20 mouse cellular contexts compared by ENCODE assay signal in genomic region chr13:98631105-98631838, GRCm38 (mm10). TPM values are rescaled to one million over a fixed set of nuclear protein-coding genes. Genes with fewer than 3 reads are reported as not detected.
DNase-seq lines count a peak whose midpoint lies in the region; ATAC-seq and TF ChIP-seq lines count a peak whose summit lies in the region.
"Had no signal": no experiment of that assay in that cellular context is flagged by ENCODE, and none has a peak within 500 bp of the region (broad histone marks: within the 10 kb centered on the region; RNA-seq: fewer than 3 reads in every experiment).

No protein-coding gene starts in this region.

- no peak overlapping the region for H3K4me2 ChIP-seq in kidney, postnatal 0 days (ENCODE audit: low read length)
- no peak overlapping the region for H3K4me2 ChIP-seq in intestine, postnatal 0 days (replicated peaks; ENCODE audit: low read depth)
- H3K4me2 ChIP-seq: forebrain, embryonic 13.5 days; heart, embryonic 13.5 days; limb, embryonic 15.5 days; liver, embryonic 15.5 days had no signal

- no peak for TF ChIP-seq POLR2A in ES-Bruce4 (IDR thresholded peaks at IDR 0.05; ENCODE audit: insufficient read depth, low read length)

- TF ChIP-seq CTCF in kidney, postnatal 0 days (IDR thresholded peaks at IDR 0.05; ENCODE audit: low read depth) = no peak
- no peak for TF ChIP-seq CTCF in ES-Bruce4 (IDR thresholded peaks at IDR 0.05; ENCODE audit: low read depth, low read length)
- no peak for TF ChIP-seq CTCF in intestine, postnatal 0 days (IDR thresholded peaks at IDR 0.05; ENCODE audit: low read depth)

- WGBS in heart, embryonic 10.5 days = 44% methylated on average over 20 of the region's 20 CpGs
- WGBS in kidney, postnatal 0 days = 39% methylated on average over 20 of the region's 20 CpGs
- 66% methylated on average over 20 of the region's 20 CpGs for WGBS in intestine, postnatal 0 days

- DNase-seq in heart, embryonic 10.5 days (ENCODE audit: low spot score) = no peak
- DNase-seq in heart, postnatal 36 days = no peak
- peak; percentile 15 for DNase-seq in kidney, postnatal 0 days (ENCODE audit: low spot score)
- DNase-seq in kidney, adult 9 months = no peak
- peak; percentile 28 to 55 for DNase-seq in kidney, postnatal 25 days
- DNase-seq in retina, embryonic 14.5 days (ENCODE audit: low spot score) = no peak
- DNase-seq: adrenal gland, postnatal 25 days; cerebellum, adult 11 months; cerebellum, postnatal 10 days; heart, postnatal 4 days; thymus, adult 2 months had no signal

- no peak overlapping the region for H3K9ac ChIP-seq in kidney, postnatal 0 days (ENCODE audit: low read depth, low read length)
- H3K9ac ChIP-seq in ES-Bruce4 (ENCODE audit: low read depth, poor library complexity, severe bottlenecking) = 0 out of 2 replicates have a peak overlapping the region, but pooled peaks have one; percentile 21
- H3K9ac ChIP-seq in intestine, postnatal 0 days (ENCODE audit: low read depth, low read length) = no peak overlapping the region
- H3K9ac ChIP-seq: forebrain, embryonic 13.5 days; heart, embryonic 13.5 days; limb, embryonic 15.5 days; liver, embryonic 15.5 days had no signal

- no peaks in the 10 kb centered on the region for H3K36me3 ChIP-seq in heart, embryonic 10.5 days
- no peaks in the 10 kb centered on the region for H3K36me3 ChIP-seq in kidney, postnatal 0 days (ENCODE audit: insufficient read depth, low read length)
- H3K36me3 ChIP-seq in ES-Bruce4 (ENCODE audit: control insufficient read depth, insufficient read depth, low read length, poor library complexity, severe bottlenecking) = no peaks in the 10 kb centered on the region
- no peaks in the 10 kb centered on the region; the same call in 1 of the 2 replicates for H3K36me3 ChIP-seq in intestine, postnatal 0 days (ENCODE audit: control insufficient read depth, insufficient read depth)
- H3K36me3 ChIP-seq: heart, embryonic 13.5 days; limb, embryonic 15.5 days; liver, embryonic 15.5 days had no signal

- H3K27ac ChIP-seq in heart, embryonic 10.5 days = peak overlapping the region; percentile 44
- 0 out of 2 replicates have a peak overlapping the region, but pooled peaks have one; percentile 34 for H3K27ac ChIP-seq in kidney, postnatal 0 days
- H3K27ac ChIP-seq in ES-Bruce4 (ENCODE audit: insufficient read depth, low read length) = no peak overlapping the region
- no peak overlapping the region for H3K27ac ChIP-seq in intestine, postnatal 0 days (ENCODE audit: low read depth, low read length)
- H3K27ac ChIP-seq: forebrain, embryonic 13.5 days; heart, embryonic 13.5 days; limb, embryonic 15.5 days; liver, embryonic 15.5 days had no signal

- H3K9me3 ChIP-seq in heart, embryonic 10.5 days = no peaks in the 10 kb centered on the region
- no peaks in the 10 kb centered on the region for H3K9me3 ChIP-seq in kidney, postnatal 0 days (replicated peaks; ENCODE audit: low read length)
- H3K9me3 ChIP-seq in ES-Bruce4 (replicated peaks; ENCODE audit: control insufficient read depth, insufficient read depth, low read length, poor library complexity, severe bottlenecking) = no peaks in the 10 kb centered on the region
- H3K9me3 ChIP-seq in intestine, postnatal 0 days (ENCODE audit: control insufficient read depth) = no peaks in the 10 kb centered on the region
- H3K9me3 ChIP-seq: forebrain, embryonic 13.5 days; heart, embryonic 13.5 days; limb, embryonic 15.5 days; liver, embryonic 15.5 days had no signal

- H3K27me3 ChIP-seq in heart, embryonic 10.5 days (ENCODE audit: insufficient read depth, poor library complexity, severe bottlenecking) = peaks cover 8% of the 10 kb centered on the region
- no peaks in the 10 kb centered on the region for H3K27me3 ChIP-seq in kidney, postnatal 0 days (ENCODE audit: insufficient read depth, low read length)
- no peaks in the 10 kb centered on the region for H3K27me3 ChIP-seq in ES-Bruce4 (ENCODE audit: control insufficient read depth, insufficient read depth, low read length, poor library complexity, severe bottlenecking)
- no peaks in the 10 kb centered on the region for H3K27me3 ChIP-seq in intestine, postnatal 0 days (replicated peaks; ENCODE audit: control insufficient read depth, insufficient read depth, low read length)
- H3K27me3 ChIP-seq: forebrain, embryonic 13.5 days; limb, embryonic 15.5 days had no signal

- TF ChIP-seq EP300 in ES-Bruce4 (IDR thresholded peaks at IDR 0.05; ENCODE audit: insufficient read depth, low read depth, low read length) = no peak

- ATAC-seq in kidney, postnatal 0 days (replicated peaks; ENCODE audit: low FRiP score, low read depth) = no peak
- ATAC-seq in intestine, postnatal 0 days = no peak
- ATAC-seq: forebrain, embryonic 13.5 days had no signal

- intact Hi-C loops in heart, postnatal 36 days (cut with DNase I) = no loop called here

- H3K4me3 ChIP-seq in heart, embryonic 10.5 days = no peak overlapping the region
- H3K4me3 ChIP-seq in kidney, postnatal 0 days (replicated peaks; ENCODE audit: low read depth, low read length) = no peak overlapping the region
- H3K4me3 ChIP-seq in ES-Bruce4 (ENCODE audit: low read depth, low read length) = peak overlapping the region; percentile 28
- H3K4me3 ChIP-seq in intestine, postnatal 0 days (ENCODE audit: low read depth, low read length) = no peak overlapping the region
- H3K4me3 ChIP-seq: forebrain, embryonic 13.5 days; heart, embryonic 13.5 days; limb, embryonic 15.5 days; liver, embryonic 15.5 days had no signal

- peaks cover 40% of the 10 kb centered on the region for H3K4me1 ChIP-seq in heart, embryonic 10.5 days
- H3K4me1 ChIP-seq in kidney, postnatal 0 days (replicated peaks; ENCODE audit: insufficient read depth, low read length) = no peaks in the 10 kb centered on the region
- no peaks in the 10 kb centered on the region for H3K4me1 ChIP-seq in ES-Bruce4 (ENCODE audit: control insufficient read depth, insufficient read depth, low read length)
- no peaks in the 10 kb centered on the region for H3K4me1 ChIP-seq in intestine, postnatal 0 days (replicated peaks; ENCODE audit: control insufficient read depth, insufficient read depth, low read length)
- H3K4me1 ChIP-seq: forebrain, embryonic 13.5 days; liver, embryonic 15.5 days had no signal

RNA-seq across cellular contexts. Expression of gene Tmem174, which starts 5.9 kb away (rescaled TPM):
- polyA plus RNA-seq in heart, embryonic 10.5 days (2016; fragmentation: Nextera tagmentation; extraction: Ambion mirVana) = 0.05 TPM in 1 of 2 replicates, not detected in the other
- not detected for total RNA-seq in heart, postnatal 36 days (2021)
- 102 and 105 TPM in 2 replicates for polyA plus RNA-seq in kidney, postnatal 0 days (2015; fragmentation: Nextera tagmentation; extraction: Ambion mirVana)
- polyA plus RNA-seq in ES-Bruce4 (2011; ENCODE audit: insufficient read depth, insufficient read length, low read depth, missing spikeins) = not detected in 2 replicates
- polyA plus RNA-seq in intestine, postnatal 0 days (2015; fragmentation: Nextera tagmentation; extraction: Ambion mirVana) = 0.21 and 0.34 TPM in 2 replicates
- total RNA-seq: adrenal gland, postnatal 25 days; gastrocnemius, adult 8-10 months; granulocyte monocyte progenitor cell, adult 5-6 weeks; heart, postnatal 4 days; layer of hippocampus, postnatal 14 days had no signal
- polyA plus RNA-seq: forebrain, embryonic 13.5 days; heart, embryonic 13.5 days; limb, embryonic 15.5 days; liver, embryonic 15.5 days had no signal

Comparison
In these comparisons a context has a peak if more than half of its experiments do, and no peak if none do; other contexts are left out.
1. DNase-seq: peak in kidney, postnatal 0 days (single experiment) and kidney, postnatal 25 days (2 of 2); none in heart, embryonic 10.5 days (single experiment), heart, postnatal 36 days (0 of 2), kidney, adult 9 months (single experiment) and retina, embryonic 14.5 days (single experiment).
2. H3K27ac ChIP-seq: peak in heart, embryonic 10.5 days (single experiment) and kidney, postnatal 0 days (single experiment); none in ES-Bruce4 (single experiment) and intestine, postnatal 0 days (single experiment).
3. RNA of gene Tmem174, which starts 5.9 kb away (polyA plus RNA-seq): 102 to 105 TPM in kidney, postnatal 0 days; 0.21 to 0.34 TPM in intestine, postnatal 0 days, not detected in ES-Bruce4 and 0.05 TPM in heart, embryonic 10.5 days; every median in the first group is over 10 times any median in the second.